Mouse (Mus musculus) lung, postnatal 0 days (tissue): ENCODE results near the gene AU022252. TPM values are rescaled to one million over a fixed set of nuclear protein-coding genes. Genes with fewer than 3 reads are reported as not detected.

ENCODE experiments used
- ATAC-seq: fragments of 200-750 bp; cut with Nextera tagmentation; 2 replicates; pipeline ENCODE4 v1.8.0; 2017; ENCODE audit warnings: moderate library complexity
- DNase-seq: peaks from one replicate; pipeline ENCODE4 v3.0.0-alpha.2; 2016; ENCODE audit warnings: low spot score
- H3K27ac ChIP-seq: fragments of 300-500 bp; sonication (generic); 2 replicates; pipeline ENCODE4 v1.5.1; 2014; ENCODE audit warnings: antibody characterized with exemption, mild to moderate bottlenecking, low read length, mixed read lengths
- H3K27me3 ChIP-seq: fragments of 300-500 bp; sonication (generic); replicated peaks from 2 replicates; pipeline ENCODE4 v1.6.1; 2014; ENCODE audit warnings: low read length, mixed read lengths; ENCODE audit not compliant: insufficient read depth
- H3K36me3 ChIP-seq: fragments of 300-500 bp; sonication (generic); 2 replicates; pipeline ENCODE4 v1.6.1; 2014; ENCODE audit warnings: low read length, mixed read lengths; ENCODE audit not compliant: insufficient read depth
- H3K4me1 ChIP-seq: fragments of 300-500 bp; sonication (generic); 2 replicates; pipeline ENCODE4 v1.6.1; 2014; ENCODE audit warnings: antibody characterized with exemption, low read depth, low read length, mixed read lengths; ENCODE audit not compliant: insufficient read depth
- H3K4me2 ChIP-seq: fragments of 300-500 bp; sonication (generic); replicated peaks from 2 replicates; pipeline ENCODE4 v1.6.1; 2014; ENCODE audit warnings: low read depth, mild to moderate bottlenecking, low read length, moderate library complexity, mixed read lengths
- H3K4me3 ChIP-seq: fragments of 300-500 bp; sonication (generic); 2 replicates; pipeline ENCODE4 v1.5.1; 2014; ENCODE audit warnings: low read depth, low read length
- H3K9ac ChIP-seq: fragments of 300-500 bp; sonication (generic); replicated peaks from 2 replicates; pipeline ENCODE4 v1.6.1; 2014; ENCODE audit warnings: low read depth, mild to moderate bottlenecking
- H3K9me3 ChIP-seq: fragments of 300-500 bp; sonication (generic); 2 replicates; pipeline ENCODE4 v1.6.1; 2016; ENCODE audit warnings: low read length, mixed read lengths
- CTCF ChIP-seq: IDR thresholded peaks from 2 replicates; pipeline ENCODE4 v1.5.1; 2016; ENCODE audit warnings: antibody characterized with exemption, mild to moderate bottlenecking
- EP300 ChIP-seq: IDR thresholded peaks from 2 replicates; pipeline ENCODE4 v1.6.1; 2016; ENCODE audit warnings: antibody characterized with exemption, mild to moderate bottlenecking, control low read depth
- WGBS: fragments of 180-500 bp; shearing (Covaris S2); extraction: QIAGEN DNeasy Blood & Tissue Kit; methylation state at CpG from one replicate; pipeline ENCODE4 v1.1.7; 2014; 5-methylcytosine and 5-hydroxymethylcytosine counted together
- polyA plus RNA-seq: library from polyadenylated mRNA; unstranded; fragments of >200 nt; fragmentation: Nextera tagmentation; extraction: Ambion mirVana; gene quantifications from 2 replicates; pipeline ENCODE4 v1.2.1, GENCODE M21; 2015

The AU022252 gene
- polyA plus RNA-seq, 1 experiment from 2014 or later: 16.9 TPM

DNA sequence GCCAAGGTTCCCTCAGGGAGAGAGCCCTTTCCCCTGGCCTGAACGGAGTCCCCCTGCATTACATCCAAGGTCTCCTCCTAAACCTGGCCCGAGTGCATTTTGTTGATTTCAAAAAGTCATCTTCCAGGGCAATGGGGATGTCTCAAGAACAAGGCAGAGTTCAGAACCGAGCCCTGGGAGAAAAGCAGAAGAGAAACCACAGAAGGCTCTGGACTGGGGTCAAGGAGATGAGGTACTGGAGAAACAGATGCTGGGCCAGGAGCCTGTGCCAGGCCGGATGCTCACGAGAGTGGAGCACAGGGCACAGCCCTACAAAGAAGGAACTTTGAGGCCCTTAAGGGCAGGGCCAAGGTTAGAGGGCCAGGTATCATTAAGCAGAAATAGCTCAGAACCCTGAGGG, 54.8 kb downstream of the AU022252 start:
- WGBS: 70% methylated on average over 5 of the region's 5 CpGs
- Histone ChIP-seq H3K27me3 (no peaks in the 10 kb centered on the region), H3K4me3 (no peak overlapping the region), H3K9ac (no peak overlapping the region), H3K27ac (no peak overlapping the region), H3K9me3 (no peaks in the 10 kb centered on the region), H3K4me2 (no peak overlapping the region), H3K36me3 (no peaks in the 10 kb centered on the region), H3K4me1 (no peaks in the 10 kb centered on the region)
- TF ChIP-seq EP300 (no peak), CTCF (no peak)
- DNase-seq (peak; percentile 35), ATAC-seq (no peak)

- Histone ChIP-seq H3K27ac (peak within 1 kb of the TSS; percentile 55), H3K4me3 (peak within 1 kb of the TSS; percentile 73), H3K9ac (peak within 1 kb of the TSS; percentile 70), H3K4me2 (peak within 1 kb of the TSS; percentile 82), H3K27me3 (no peaks in the 10 kb centered on the region), H3K36me3 (peaks cover 10% of the 10 kb centered on the region; the same call in 1 of the 2 replicates), H3K4me1 (no peaks in the 10 kb centered on the region), H3K9me3 (no peaks in the 10 kb centered on the region)
- DNase-seq: peak; percentile 99
- peak; percentile 100 for ATAC-seq
- TF ChIP-seq EP300 (no peak), CTCF (no peak)
- WGBS: under 1% methylated on average over 38 of the region's 40 CpGs
Measured at GRCm38 (mm10) chr4:119173851-119174453, 58.6 kb downstream of the AU022252 start, which contains the start of gene Zfp691. TSS of gene Zfp691 (minus strand) at chr4:119174195.

DNA sequence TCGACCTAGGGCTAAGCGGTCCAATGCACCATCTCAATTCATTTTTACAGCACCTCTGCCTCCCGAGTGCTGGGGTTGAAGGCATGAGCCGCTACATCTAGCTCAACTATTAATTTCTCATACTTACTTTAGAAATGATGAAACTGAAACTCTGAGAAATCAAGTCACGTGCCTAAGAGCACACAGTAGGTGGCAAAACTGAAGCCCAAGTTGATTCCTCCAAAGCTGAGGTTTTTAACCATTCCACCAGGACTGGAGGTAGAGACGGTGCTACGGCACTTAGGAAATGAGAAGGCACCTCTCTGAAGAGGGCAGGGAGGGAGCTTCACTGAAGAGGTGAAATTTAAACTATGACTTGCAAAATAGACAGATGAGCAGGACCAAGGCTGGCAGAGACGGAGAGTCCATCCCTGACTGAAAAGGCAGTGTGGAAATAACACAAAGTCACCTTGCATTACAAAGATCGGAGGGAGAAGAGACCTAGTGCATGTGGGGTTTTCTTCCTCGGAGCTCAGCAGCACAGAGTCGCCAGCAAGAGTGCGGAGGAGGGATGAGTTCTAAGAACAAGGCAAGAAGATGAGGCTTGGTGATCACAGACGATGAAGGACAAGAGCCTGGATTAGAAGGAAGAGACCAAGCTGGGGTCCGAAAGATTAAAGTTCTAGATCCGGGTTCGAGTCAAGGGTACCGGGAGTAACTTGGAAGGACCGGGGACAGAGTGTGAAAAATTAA, 59.4 kb downstream of the AU022252 start:
- no peaks in the 10 kb centered on the region for H3K4me1 ChIP-seq
- ATAC-seq (no peak), DNase-seq (no peak)
- peak overlapping the region; percentile 82 for H3K4me2 ChIP-seq
- peak overlapping the region; percentile 73 for H3K4me3 ChIP-seq
- H3K9ac ChIP-seq: peak overlapping the region; percentile 70
- 30% methylated on average over 18 of the region's 18 CpGs for WGBS
- H3K27ac ChIP-seq: 0 out of 2 replicates have a peak overlapping the region, but pooled peaks have one; percentile 55
- TF ChIP-seq CTCF (no peak), EP300 (no peak)
- no peaks in the 10 kb centered on the region for H3K27me3 ChIP-seq
- H3K9me3 ChIP-seq: no peaks in the 10 kb centered on the region
- peaks cover 10% of the 10 kb centered on the region; the same call in 1 of the 2 replicates for H3K36me3 ChIP-seq

GRCm38 (mm10) chr4:119167663-119168062, 64.8 kb downstream of the AU022252 start:
- Histone ChIP-seq H3K36me3 (peaks cover 10% of the 10 kb centered on the region; the same call in 1 of the 2 replicates), H3K4me1 (no peaks in the 10 kb centered on the region), H3K4me2 (no peak overlapping the region), H3K27me3 (no peaks in the 10 kb centered on the region), H3K4me3 (no peak overlapping the region), H3K9me3 (no peaks in the 10 kb centered on the region), H3K9ac (no peak overlapping the region), H3K27ac (no peak overlapping the region)
- ATAC-seq (peak; percentile 60), DNase-seq (peak; percentile 92)
- peak; percentile 93 for TF ChIP-seq CTCF
- TF ChIP-seq EP300: no peak
- WGBS: 7% methylated on average over 4 of the region's 4 CpGs

DNA sequence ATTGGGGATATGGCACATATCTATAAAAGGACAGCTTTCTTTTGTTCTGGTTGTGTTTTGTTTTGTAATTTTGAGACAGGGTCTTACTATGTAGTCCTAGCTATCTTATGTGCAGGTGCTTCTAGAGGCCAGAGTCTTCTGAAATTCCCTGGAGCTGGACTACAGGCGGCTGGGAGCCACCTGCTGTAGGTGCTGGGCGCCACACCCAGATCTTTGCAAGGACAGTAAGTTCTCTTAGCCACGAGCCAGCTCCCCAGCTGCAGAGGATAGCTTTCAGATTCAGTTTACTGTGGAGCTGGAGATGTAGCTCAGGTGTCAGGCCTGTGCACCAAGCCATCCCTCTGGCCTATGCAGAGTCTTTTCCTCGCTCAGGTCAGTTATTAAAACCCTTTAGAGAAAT, 65.4 kb downstream of the AU022252 start:
- Histone ChIP-seq H3K4me1 (no peaks in the 10 kb centered on the region), H3K9ac (no peak overlapping the region)
- TF ChIP-seq EP300: no peak
- TF ChIP-seq CTCF: peak; percentile 36

DNA sequence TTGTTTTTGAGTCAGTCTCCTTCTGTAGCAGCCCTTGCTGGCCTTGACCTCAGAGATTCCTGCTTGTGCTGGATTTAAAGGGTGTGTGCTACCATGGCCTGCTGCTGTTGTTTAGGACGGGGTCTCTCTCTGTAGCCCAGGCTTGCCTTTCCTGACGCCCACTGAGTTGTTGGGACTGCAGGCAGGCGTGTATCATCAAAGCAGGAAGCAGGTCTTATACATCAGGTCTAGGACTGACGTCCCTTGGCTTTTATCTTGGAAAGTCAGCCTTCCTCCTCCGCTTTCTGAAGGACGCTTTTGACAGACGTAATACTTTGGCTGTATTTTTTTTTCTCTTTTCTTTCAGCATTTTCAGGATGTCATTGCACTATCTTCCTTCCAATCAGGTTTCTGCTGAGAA, 66.6 kb downstream of the AU022252 start:
- ATAC-seq: no peak
- 56% methylated on average over 7 of the region's 7 CpGs for WGBS
- Histone ChIP-seq H3K4me1 (no peaks in the 10 kb centered on the region), H3K36me3 (peaks cover 10% of the 10 kb centered on the region; the same call in 1 of the 2 replicates), H3K27ac (no peak overlapping the region), H3K9ac (no peak overlapping the region), H3K4me2 (no peak overlapping the region), H3K4me3 (no peak overlapping the region), H3K9me3 (no peaks in the 10 kb centered on the region), H3K27me3 (no peaks in the 10 kb centered on the region)
- DNase-seq: peak; percentile 25
- TF ChIP-seq EP300 (no peak), CTCF (no peak)

More for the DNA sequence above, 65.4 kb downstream of the AU022252 start:
- H3K4me3 ChIP-seq: no peak overlapping the region
- ATAC-seq (0 out of 2 replicates have a peak, but pooled peaks have one; percentile 17), DNase-seq (no peak)
- H3K4me2 ChIP-seq: no peak overlapping the region
- H3K9me3 ChIP-seq: no peaks in the 10 kb centered on the region
- H3K27ac ChIP-seq: no peak overlapping the region
- H3K36me3 ChIP-seq: peaks cover 10% of the 10 kb centered on the region; the same call in 1 of the 2 replicates
- WGBS: 72% methylated on average over 4 of the region's 4 CpGs
- no peaks in the 10 kb centered on the region for H3K27me3 ChIP-seq
